Mouse (Mus musculus) telencephalon, adult 2 months (tissue): ENCODE results near the gene Dync1h1.
"Not testable (repeated sequence)": the region's sequence is repeated elsewhere in the genome, so short reads cannot be mapped to it uniquely, and the experiment has no call there.

ENCODE experiments used
- DNase-seq: peaks from one replicate; pipeline ENCODE4 v3.0.0-alpha.2; 2011; ENCODE audit warnings: low read depth, low spot score

Gene Dync1h1

DNA sequence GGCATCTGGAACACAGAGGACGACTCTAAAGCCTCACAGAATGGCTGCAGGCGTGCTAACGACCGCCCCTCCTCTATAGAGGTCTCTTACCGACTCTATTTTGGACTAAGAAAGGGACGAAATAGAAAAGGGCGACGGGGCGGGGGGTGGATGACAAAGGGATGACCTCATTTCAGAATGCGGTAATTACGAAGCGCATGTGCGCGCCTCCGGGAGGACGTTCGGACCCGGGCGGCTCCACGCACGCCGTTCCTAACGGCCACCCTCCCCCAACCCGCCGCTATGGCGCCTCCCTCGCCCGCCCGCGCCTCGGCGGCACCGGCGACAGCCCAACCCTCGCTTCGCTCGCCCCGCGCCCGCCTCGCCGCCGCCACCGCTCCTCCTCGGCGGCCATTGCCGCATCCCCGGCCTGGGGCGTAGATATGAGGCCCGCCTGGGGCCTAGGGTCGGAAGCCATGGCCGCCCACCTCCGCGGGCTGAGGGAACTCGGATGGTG lies 94.5 kb downstream of the Dync1h1 start:
- DNase-seq: peak; percentile 42

DNA sequence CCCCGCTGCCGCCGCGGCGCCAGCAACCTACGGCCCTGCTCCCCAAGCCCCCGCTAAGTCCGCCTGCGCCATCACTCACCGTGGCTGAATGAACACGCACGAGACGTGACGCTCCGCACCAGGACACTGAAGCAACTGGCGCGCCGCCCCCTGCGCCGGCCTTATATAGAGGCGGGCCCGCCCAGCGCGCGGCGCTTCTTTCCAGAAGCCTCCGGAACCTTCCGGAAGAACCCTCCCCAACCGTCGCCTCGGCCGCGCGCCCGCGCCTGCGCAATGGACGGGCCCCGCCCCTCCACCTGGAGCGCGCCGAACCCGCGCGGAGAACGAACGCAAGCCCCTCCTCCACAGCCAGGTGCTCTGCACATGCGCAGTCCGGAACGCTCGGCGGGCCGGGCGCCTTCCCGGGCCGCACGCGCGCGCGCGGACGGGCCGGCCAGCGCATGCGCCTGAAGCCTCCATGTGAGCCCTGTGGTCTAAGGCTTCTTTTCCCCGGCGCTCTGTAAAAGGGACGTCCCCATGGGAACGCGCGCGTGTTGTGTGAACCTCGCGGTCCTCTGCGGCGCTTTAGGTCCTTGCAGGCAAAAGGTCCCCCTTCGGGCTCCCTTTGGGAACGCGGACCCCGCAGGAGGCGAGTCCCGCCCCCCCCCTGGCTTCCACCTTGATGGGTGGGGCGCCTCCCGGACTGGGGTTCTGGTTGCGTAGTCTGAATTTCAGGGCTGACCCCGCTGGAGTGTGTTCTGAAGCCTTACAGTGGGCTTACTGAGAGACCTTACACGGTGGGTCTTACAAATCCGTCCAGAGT lies 95.1 kb downstream of the Dync1h1 start:
- peak; percentile 69 for DNase-seq

DNA sequence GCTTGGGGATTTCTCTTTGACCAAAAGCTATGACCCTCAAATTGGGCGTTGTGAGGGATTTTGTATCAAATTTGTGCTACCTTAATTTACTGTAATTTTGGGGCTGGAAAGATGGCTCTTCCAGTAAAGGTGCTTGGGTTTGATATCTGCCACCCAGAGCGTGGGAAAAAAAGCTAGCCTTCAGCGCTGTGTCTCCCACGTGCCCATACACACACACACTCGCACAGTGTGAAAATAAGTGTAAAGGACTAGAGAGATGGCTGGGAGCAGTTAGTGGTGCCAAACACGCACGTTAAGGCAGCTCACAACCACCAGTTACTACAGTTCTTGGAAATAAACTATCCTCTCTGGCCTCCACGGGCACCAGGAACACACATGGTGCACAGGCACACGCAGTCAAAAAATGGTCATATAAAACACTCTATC lies 95.7 kb downstream of the Dync1h1 start:
- no peak for DNase-seq

DNA sequence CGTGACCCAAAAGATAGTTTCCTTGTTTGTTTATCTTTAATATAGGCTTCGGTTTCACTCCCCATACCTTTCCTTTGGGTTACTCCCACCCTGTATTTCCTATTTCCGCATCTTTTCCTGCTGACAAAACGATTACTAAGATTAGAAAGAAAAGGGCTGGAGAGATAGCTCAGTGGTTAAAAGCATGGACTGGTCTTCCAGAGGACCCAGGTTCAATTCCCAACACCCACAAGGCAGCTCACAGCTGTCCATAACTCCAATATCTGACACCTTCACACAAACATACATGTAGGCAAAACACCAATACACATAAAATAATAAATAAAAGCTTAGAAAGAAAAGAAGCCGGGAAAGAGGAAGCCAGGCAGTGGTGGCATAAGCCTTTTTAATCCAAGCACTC lies 96.2 kb downstream of the Dync1h1 start:
- DNase-seq: no peak

DNA sequence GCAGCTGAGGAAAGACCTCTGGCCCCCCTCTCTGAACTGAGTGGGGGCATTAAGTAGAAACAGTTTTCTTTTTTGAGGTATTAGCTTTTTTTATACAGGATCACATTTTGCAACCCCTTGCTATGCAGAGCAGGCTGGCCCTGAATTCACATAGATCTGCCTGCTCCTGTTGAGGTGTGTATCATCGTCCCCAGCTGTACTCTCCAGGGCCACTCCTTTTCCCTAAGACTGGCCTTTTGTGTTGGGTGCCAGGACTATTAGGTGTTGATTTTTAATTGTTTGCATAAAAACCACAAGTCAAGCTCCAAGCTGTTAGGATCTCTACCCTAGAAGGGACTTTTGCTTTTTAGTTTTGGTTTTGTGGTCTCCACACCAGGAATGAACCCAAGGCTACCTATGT lies 96.8 kb downstream of the Dync1h1 start:
- no peak for DNase-seq

DNA sequence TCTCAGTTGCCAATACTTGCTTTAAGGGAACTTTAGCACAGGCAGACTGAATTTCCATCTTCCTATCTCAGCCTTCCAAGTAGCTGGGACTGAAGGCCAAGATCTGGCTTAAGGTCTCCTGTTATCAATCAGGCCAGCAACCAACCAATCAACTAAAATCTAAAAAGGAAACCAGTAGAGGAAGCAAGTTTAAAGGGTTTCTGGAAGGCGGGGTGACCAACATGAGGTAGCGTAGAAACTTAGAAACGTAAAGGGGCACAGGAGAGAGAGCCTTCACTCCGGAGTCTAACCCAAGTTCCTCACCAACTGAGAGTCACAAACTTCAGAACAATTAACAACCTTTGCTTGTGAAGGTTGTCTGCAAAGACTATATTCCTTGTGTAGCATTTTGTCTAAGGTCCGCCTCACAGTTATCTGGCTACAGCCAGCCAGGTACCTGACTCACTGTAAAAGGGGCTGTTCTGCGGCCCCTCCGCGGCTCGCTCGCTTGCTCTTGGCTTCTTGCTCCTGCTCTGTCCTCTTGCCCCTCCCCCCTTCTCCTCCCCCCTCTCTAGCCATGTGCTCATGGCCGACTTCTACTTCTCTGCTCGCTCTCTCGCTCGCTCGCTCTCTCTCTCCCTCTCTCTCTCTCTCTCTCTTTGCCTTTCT lies 97.4 kb downstream of the Dync1h1 start:
- DNase-seq: no peak

DNA sequence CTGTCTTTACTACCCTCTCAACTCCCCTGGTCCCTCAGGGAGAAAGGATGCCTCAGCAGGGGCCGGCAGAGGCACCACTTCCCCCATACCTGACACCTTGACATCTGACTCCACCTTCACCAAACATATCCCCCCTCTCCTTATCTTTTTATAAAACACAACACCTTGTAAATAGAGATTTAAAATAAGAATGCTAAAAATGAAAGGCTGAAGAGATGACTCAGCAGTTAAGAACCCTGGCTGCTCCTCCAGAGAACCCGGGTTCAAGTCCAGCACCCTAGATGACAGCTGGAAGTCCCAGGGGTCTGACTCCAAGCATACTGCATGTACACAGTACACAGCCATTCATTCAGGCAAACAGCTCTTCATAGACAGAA lies 97.9 kb downstream of the Dync1h1 start:
- DNase-seq: no peak

DNA sequence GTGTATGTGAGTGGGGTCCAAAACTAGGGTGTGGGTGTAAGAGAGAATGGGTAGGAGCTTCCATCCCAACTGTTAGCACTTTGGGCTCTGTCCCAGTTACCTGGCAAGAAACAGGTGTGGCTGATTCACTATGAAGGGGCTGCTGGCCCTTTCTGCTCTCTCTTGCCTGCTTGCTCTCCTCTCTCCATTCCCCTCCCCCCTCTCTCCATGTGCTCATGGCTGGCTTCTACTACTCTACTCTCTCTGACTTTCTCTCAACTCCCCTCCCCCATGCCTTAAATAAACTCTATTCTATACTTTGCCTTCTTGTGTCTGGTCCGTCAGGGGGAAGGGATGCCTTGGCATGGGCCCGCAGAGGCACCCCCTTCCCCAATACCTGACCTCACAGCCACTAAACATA lies 99.5 kb downstream of the Dync1h1 start:
- DNase-seq: no peak

DNA sequence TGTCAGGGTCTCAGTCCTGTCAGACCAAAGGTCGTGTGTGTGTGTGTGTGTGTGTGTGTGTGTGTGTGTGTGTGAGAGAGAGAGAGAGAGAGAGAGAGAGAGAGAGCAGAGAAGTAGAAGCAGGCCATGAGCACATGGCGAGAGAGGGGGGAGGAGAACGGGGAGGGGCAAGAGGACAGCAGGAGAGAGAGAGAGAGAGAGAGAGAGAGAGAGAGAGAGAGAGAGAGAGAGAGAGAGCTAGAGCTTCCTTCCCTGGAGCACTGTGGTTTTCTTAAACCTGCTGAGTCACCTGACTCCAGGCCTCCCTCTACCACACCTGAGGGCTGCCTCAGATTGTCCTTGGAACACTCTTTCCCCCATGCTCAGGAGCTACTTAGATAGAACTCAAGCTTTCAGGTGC lies 100.1 kb downstream of the Dync1h1 start:
- not testable (repeated sequence) for DNase-seq

DNA sequence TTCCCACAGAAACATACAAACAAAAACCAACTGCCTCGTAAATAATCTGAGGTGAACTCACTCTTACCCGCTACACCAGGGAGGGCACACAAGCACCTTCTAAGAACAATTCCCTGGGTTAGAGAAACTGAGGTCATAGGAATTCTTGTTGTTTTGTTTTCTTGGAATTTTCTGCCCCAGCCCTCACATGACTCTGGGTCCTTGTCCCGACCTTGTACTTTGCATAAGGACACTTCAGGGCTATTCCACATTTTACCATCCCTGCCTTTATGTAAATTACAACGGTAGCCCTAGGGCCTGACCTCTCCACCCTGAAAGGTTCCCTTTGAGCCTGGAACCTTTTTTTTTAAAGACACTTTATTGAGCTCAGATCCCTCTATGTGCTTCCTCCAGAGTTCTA lies 101.3 kb downstream of the Dync1h1 start, which contains the start of gene Hsp90aa1:
Hsp90aa1 (minus strand) TSS at position 173 of the 400 bp plus-strand sequence.
- no peak for DNase-seq

DNA sequence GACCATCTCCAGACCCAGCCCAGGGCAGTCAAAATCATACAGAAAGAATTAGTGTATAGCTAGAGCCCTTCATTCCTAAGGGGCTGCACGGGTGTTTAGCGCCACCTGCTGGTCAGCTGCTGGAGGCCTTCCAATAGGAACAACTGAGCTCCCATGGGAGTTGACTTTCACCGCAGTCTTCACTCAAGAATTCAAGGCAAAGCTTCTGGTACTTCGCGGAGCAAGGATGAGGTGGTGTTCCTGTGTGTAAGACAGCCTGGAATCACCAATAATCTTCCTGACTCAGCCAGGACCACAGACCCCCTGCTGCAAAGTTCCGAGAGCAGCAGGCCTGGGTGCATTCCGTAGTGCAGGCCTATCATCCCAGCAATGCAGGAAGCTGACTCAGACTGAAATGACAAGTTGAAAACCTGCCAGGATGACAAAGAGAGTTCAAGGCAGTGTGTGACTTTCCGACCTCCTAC lies 101.8 kb downstream of the Dync1h1 start:
- DNase-seq: peak; percentile 43

DNA sequence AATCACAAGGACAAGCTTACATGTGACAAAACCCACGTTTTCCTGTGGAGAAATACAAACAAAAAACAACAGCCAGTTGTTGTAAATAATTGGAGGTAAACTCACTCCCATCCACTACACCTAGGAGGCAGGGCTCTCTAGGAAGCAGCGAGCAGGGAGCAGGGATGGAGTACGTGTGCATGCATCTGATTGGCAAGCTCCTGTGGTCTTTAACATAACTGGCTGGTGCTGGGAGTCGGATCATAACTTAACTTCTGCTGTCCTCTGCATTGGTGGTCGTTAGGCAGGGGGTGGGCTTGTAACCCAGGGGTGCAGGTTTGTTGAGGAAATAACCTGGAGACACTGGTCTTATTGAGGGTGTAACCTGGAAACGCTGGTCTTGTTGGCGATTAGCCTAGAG lies 102.4 kb downstream of the Dync1h1 start:
- no peak for DNase-seq

DNA sequence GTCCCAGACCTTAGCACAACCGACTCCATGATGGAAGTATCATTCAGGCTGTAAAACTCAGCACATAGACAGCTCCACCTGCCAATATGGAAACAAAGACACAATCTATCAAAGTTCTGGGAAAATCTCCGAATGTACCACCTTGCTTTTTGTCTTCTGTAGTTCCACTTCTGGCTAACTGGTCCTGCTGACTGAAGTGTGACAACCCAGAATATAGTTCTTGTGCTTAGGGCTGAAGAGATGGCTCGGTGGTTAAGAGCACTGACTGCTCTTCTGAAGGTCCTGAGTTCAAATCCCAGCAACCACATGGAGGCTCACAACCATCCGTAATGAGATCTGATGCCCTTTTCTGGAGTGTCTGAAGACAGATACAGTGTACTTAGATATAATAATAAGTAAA lies 104.2 kb downstream of the Dync1h1 start:
- not testable (repeated sequence) for DNase-seq

DNA sequence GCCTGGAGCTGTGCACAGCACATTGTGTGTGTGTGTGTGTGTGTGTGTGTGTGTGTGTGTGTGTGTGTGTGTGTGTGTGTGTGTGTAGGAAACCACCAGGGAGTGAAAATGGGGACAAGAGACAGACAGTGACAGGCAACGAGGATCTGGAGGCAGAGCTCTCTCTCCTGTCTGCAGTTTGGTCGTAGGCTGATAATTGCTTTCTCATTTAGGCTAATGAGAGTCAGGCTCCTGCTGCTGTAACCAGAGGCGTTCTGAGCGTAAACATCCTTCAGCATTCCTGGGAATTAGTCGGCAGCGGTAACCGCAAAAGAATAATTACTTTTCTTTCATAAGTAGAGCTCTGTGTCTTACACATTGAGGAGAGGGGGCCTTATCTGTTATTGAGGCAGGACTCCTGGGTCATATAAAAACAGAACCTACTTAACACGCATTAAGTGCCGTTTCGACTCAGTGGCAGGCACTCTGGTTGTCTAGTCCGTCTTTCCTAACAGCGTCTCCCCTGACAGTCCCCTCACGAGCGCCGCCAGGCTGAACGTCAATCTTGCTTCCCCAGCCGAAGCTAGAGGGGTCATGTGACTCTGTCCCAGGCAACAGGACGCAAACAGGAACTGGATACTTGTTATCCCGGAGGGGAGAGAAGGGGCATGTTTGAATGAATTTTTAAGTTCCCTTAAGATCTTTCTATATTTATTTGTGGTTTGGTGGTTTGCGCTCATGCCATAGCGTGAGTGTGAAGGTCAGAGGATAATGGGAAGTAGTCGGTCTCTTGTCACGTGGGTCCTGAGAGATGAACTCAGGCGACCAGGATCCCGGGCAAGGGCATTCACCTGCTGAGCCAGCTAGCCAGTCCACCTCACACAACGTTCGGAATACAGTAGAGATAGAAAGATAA lies 105.3 kb downstream of the Dync1h1 start:
- peak; percentile 28 for DNase-seq

DNA sequence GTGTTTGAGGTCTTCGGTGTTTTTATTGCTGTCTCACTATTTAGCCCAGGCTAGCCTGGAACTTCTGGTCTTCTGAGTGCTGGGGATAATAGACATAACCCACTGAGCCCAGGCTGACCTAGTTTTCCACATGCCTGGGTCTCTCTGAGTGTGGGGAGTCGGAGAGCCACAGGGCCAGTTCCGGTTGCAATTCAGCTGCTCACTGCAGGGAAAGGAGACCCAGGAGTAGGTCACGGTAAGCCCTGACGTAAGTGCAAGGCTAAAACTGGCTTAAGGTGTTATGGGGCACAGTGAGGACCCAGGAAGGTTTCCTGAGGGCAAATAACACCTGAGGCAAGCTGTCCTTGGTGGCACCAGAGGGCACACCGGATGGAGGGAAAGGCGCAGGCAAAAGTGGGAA lies 106.2 kb downstream of the Dync1h1 start:
- DNase-seq: no peak

DNA sequence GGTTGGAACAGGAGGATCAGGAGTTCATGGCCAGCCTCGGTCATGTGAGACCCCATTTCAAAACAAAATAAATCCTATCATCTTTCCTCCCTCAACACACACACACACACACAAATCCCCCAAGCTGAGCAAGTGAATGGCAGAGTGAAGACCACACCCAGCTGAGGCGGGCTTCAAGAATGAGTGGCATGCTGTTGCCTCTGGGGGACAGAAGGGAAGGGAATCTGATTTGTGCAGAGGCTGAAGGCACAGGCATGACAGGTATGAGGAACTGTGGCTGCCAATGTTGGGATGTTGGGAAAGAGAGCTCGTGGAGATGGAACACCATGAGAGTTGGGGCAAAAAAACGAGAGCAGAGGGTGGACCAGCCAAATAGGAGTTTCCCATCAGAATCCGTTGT lies 110.0 kb downstream of the Dync1h1 start:
- no peak for DNase-seq

DNA sequence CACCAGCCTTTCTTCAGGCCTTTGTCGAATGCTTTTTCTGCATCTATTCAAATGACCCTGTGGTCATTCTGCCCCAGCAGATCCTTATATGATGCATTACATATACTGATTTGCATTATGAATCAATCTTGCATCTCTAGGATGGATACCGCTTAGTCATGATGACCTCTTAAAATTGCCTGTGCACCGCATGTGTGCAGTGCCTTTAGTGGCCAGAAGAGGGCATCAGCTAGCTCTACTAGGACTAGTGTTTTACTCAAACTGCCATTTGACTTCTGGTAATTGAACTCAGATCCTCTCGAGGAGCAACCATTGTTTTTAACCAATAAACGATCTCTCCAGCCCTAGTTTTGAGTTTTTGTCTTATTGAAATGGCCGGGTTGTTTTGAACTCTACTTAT lies 112.5 kb downstream of the Dync1h1 start:
- DNase-seq: no peak

DNA sequence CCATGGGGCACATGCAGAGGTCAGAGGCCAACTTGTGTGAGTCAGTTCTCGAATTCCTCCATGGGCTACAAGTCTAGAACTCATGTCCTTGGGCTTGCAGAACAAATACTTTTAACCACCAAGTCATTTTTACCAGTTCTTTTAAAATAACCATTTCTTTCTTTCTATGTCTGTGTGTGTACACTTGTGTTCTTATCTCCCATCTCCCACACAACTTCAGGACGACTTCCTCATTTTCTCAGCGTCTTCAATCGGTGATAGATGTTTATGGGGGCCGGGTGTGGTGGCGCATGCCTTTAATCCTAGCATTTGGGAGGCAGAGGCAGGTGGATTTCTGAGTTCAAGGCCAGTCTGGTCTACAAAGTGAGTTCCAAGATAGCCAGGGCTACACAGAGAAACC lies 113.0 kb downstream of the Dync1h1 start:
- DNase-seq: no peak

DNA sequence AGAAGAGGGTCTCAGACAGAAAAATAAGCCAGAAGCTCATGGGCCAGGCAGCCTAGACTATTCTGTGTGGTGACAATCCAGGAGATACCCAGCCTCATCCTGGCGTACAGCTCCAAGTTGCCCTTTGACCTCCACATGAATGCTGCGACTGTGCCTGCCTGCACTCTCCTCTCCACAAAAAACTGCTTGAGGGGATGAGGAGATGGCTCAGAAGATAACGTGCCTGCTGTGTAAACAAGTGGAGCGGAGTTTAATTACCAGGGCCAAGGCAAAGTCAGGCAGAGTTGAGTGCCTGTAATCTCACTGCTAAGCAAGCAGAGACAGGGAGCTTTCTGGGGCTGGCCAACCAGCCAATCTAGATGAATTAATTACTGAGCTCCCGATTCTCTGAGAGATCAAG lies 114.8 kb downstream of the Dync1h1 start:
- no peak for DNase-seq
